Mouse (Mus musculus) MEL (cell line): ENCODE measurements at regions not wholly inside any gene's neighbourhood (a gene's known extent, or its start where the extent isn't known, plus 50 kb on each side); places are given as distances from the start of the nearest gene placed in this dataset.

ENCODE experiments used
- DNase-seq: peaks from one replicate; pipeline ENCODE4 v3.0.0; 2011; ENCODE audit warnings: low read depth, low spot score
- H3K27ac ChIP-seq: 2 replicates; pipeline ENCODE4 v1.5.1; 2012; ENCODE audit warnings: low read depth, mild to moderate bottlenecking, control low read depth, low read length, moderate library complexity; ENCODE audit not compliant: control insufficient read depth
- H3K27me3 ChIP-seq, 2 experiments: fragments of 150-350 bp in 1 of 2; sonication (generic) in 1 of 2; 2 replicates each; pipeline ENCODE4 v1.6.1; 2012; ENCODE audit warnings: low read length in 2 of 2, mild to moderate bottlenecking in 2 of 2, improper control_type of control experiment in 1 of 2, moderate library complexity in 1 of 2; ENCODE audit not compliant: insufficient read depth in 2 of 2, control insufficient read depth in 1 of 2
- H3K36me3 ChIP-seq, 2 experiments: 2 replicates each; pipeline ENCODE4 v1.6.1; 2012 to 2014; ENCODE audit warnings: low read length in 2 of 2, improper control_type of control experiment in 1 of 2, inconsistent platforms in 1 of 2, mild to moderate bottlenecking in 1 of 2; ENCODE audit not compliant: insufficient read depth in 2 of 2, control insufficient read depth in 1 of 2
- H3K4me1 ChIP-seq, 2 experiments: fragments of 150-350 bp in 1 of 2; sonication (generic) in 1 of 2; 2 replicates each; pipeline ENCODE4 v1.6.1; 2012; ENCODE audit warnings: low read length in 2 of 2, improper control_type of control experiment in 1 of 2, mild to moderate bottlenecking in 1 of 2; ENCODE audit not compliant: insufficient read depth in 2 of 2, control insufficient read depth in 1 of 2
- H3K4me3 ChIP-seq, 2 experiments: fragments of 150-350 bp in 1 of 2; sonication (generic) in 1 of 2; 2 replicates each; pipeline ENCODE4 v1.5.1; 2012; ENCODE audit warnings: low read depth in 2 of 2, low read length in 2 of 2, mild to moderate bottlenecking in 2 of 2, moderate library complexity in 2 of 2, control low read depth in 1 of 2, improper control_type of control experiment in 1 of 2; ENCODE audit not compliant: control insufficient read depth in 1 of 2, insufficient read depth in 1 of 2
- H3K79me2 ChIP-seq: 2 replicates; pipeline ENCODE4 v1.6.1; 2012; ENCODE audit warnings: mild to moderate bottlenecking, low read length, moderate library complexity; ENCODE audit not compliant: control insufficient read depth, poor library complexity, insufficient read depth
- H3K9ac ChIP-seq: 2 replicates; pipeline ENCODE4 v1.6.1; 2012; ENCODE audit warnings: low read depth, mild to moderate bottlenecking, control low read depth, low read length, moderate library complexity; ENCODE audit not compliant: control insufficient read depth, poor library complexity, severe bottlenecking
- H3K9me3 ChIP-seq: fragments of 150-350 bp; sonication (generic); replicated peaks from 2 replicates; pipeline ENCODE4 v1.6.1; 2012; ENCODE audit warnings: mild to moderate bottlenecking, low read length, improper control_type of control experiment, moderate library complexity; ENCODE audit not compliant: insufficient read depth
- BHLHE40 ChIP-seq: IDR thresholded peaks from 2 replicates; pipeline ENCODE4 v1.6.1; 2012; ENCODE audit warnings: low read depth, mild to moderate bottlenecking, inconsistent platforms, low read length, improper control_type of control experiment, borderline replicate concordance
- CHD2 ChIP-seq: IDR thresholded peaks from 2 replicates; pipeline ENCODE4 v1.6.1; 2011; ENCODE audit warnings: low read length, improper control_type of control experiment
- E2F4 ChIP-seq: IDR thresholded peaks from 2 replicates; pipeline ENCODE4 v1.6.1; 2011; ENCODE audit warnings: low read depth, low read length, improper control_type of control experiment, borderline replicate concordance
- EP300 ChIP-seq, 2 experiments: IDR thresholded peaks; 2 replicates each; pipeline ENCODE4 v1.6.1; 2011; ENCODE audit warnings: improper control_type of control experiment in 2 of 2, low read length in 2 of 2, low read depth in 1 of 2, mild to moderate bottlenecking in 1 of 2
- ETS1 ChIP-seq: IDR thresholded peaks from 2 replicates; pipeline ENCODE4 v1.6.1; 2012; ENCODE audit warnings: low read depth, mild to moderate bottlenecking, inconsistent platforms, low read length, improper control_type of control experiment, moderate library complexity
- GATA1 ChIP-seq: IDR thresholded peaks from 2 replicates; pipeline ENCODE4 v1.6.1; 2011; ENCODE audit warnings: low read depth, low read length, improper control_type of control experiment
- HCFC1 ChIP-seq: IDR thresholded peaks from 2 replicates; pipeline ENCODE4 v1.6.1; 2012; ENCODE audit warnings: low read depth, mild to moderate bottlenecking, inconsistent platforms, low read length, improper control_type of control experiment, moderate library complexity
- JUND ChIP-seq: IDR thresholded peaks from 2 replicates; pipeline ENCODE4 v1.6.1; 2011; ENCODE audit warnings: low read depth, mild to moderate bottlenecking, improper control_type of control experiment, low read length
- MAX ChIP-seq: IDR thresholded peaks from 2 replicates; pipeline ENCODE4 v1.6.1; 2011; ENCODE audit warnings: low read length, improper control_type of control experiment
- MAZ ChIP-seq: IDR thresholded peaks from 2 replicates; pipeline ENCODE4 v1.6.1; 2012; ENCODE audit warnings: low read depth, mild to moderate bottlenecking, inconsistent platforms, low read length, improper control_type of control experiment
- MEF2A ChIP-seq: IDR thresholded peaks from 2 replicates; pipeline ENCODE4 v1.6.1; 2014; ENCODE audit warnings: low read depth, mild to moderate bottlenecking, inconsistent platforms, low read length, improper control_type of control experiment; ENCODE audit not compliant: poor library complexity, insufficient replicate concordance, severe bottlenecking; ENCODE audit errors: extremely low read depth
- MXI1 ChIP-seq: IDR thresholded peaks from 2 replicates; pipeline ENCODE4 v1.6.1; 2011; ENCODE audit warnings: mild to moderate bottlenecking, low read depth, low read length, improper control_type of control experiment
- POLR2A ChIP-seq, 2 experiments: IDR thresholded peaks; 2 replicates each; pipeline ENCODE4 v1.6.1; 2011 to 2012; ENCODE audit warnings: low read length in 2 of 2, mild to moderate bottlenecking in 2 of 2, control low read depth in 1 of 2, improper control_type of control experiment in 1 of 2, low read depth in 1 of 2, moderate library complexity in 1 of 2; ENCODE audit not compliant: control insufficient read depth in 1 of 2, insufficient read depth in 1 of 2, poor library complexity in 1 of 2
- POLR2AphosphoS2 ChIP-seq: IDR thresholded peaks from 2 replicates; pipeline ENCODE4 v1.6.1; 2011; ENCODE audit warnings: low read length, improper control_type of control experiment
- POLR2AphosphoS5 ChIP-seq: IDR thresholded peaks from 2 replicates; pipeline ENCODE4 v1.6.1; 2012; ENCODE audit warnings: low read depth, borderline replicate concordance, mild to moderate bottlenecking, inconsistent platforms, low read length, moderate library complexity, mixed read lengths
- RAD21 ChIP-seq: IDR thresholded peaks from 2 replicates; pipeline ENCODE4 v1.6.1; 2011; ENCODE audit warnings: mild to moderate bottlenecking, low read depth, low read length, improper control_type of control experiment
- TAL1 ChIP-seq: IDR thresholded peaks from 2 replicates; pipeline ENCODE4 v1.6.1; 2012; ENCODE audit warnings: mild to moderate bottlenecking, inconsistent platforms, low read length, moderate library complexity, mixed read lengths
- USF1 ChIP-seq: IDR thresholded peaks from 2 replicates; pipeline ENCODE4 v1.6.1; 2014; ENCODE audit warnings: low read depth, mild to moderate bottlenecking, inconsistent platforms, low read length, improper control_type of control experiment, moderate library complexity
- USF2 ChIP-seq, 2 experiments: IDR thresholded peaks; 2 replicates each; pipeline ENCODE4 v1.6.1; 2011 to 2012; ENCODE audit warnings: improper control_type of control experiment in 2 of 2, low read length in 2 of 2, borderline replicate concordance in 1 of 2, inconsistent platforms in 1 of 2, low read depth in 1 of 2, mild to moderate bottlenecking in 1 of 2; ENCODE audit not compliant: insufficient read depth in 1 of 2
- ZC3H11A ChIP-seq: IDR thresholded peaks from 2 replicates; pipeline ENCODE4 v1.6.1; 2012; ENCODE audit warnings: low read depth, mild to moderate bottlenecking, inconsistent platforms, low read length, improper control_type of control experiment
- ZMIZ1 ChIP-seq: IDR thresholded peaks from 2 replicates; pipeline ENCODE4 v1.6.1; 2012; ENCODE audit warnings: low read depth, mild to moderate bottlenecking, inconsistent platforms, low read length, improper control_type of control experiment, moderate library complexity
- ZNF384 ChIP-seq: IDR thresholded peaks from 2 replicates; pipeline ENCODE4 v1.6.1; 2012; ENCODE audit warnings: low read depth, mild to moderate bottlenecking, inconsistent platforms, low read length, improper control_type of control experiment

- no peaks in the 10 kb centered on the region for H3K9me3 ChIP-seq
- no peak overlapping the region for H3K4me3 ChIP-seq
- no peak for DNase-seq
- TF ChIP-seq JUND = no peak
- TF ChIP-seq RAD21 = no peak
- TF ChIP-seq USF2 (IDR thresholded peaks at IDR 0.05; ENCODE audit: borderline replicate concordance in 1 of 2, insufficient read depth in 1 of 2, low read depth in 1 of 2, low read length in 2 of 2) = no peak
- no peak for TF ChIP-seq MAZ
- no peak for TF ChIP-seq MXI1
- TF ChIP-seq MAX = no peak
- no peak for TF ChIP-seq POLR2AphosphoS2
- H3K27me3 ChIP-seq = no peaks in the 10 kb centered on the region
- no peak overlapping the region for H3K9ac ChIP-seq
- H3K4me1 ChIP-seq = no peaks in the 10 kb centered on the region
- no peaks in the 10 kb centered on the region for H3K36me3 ChIP-seq
- no peak overlapping the region for H3K27ac ChIP-seq
- no peaks in the 10 kb centered on the region for H3K79me2 ChIP-seq
Observed at GRCm38 (mm10) chr15:69554171-69554570, 3053.5 kb upstream of the Lrrc6 start.

GRCm38 (mm10) chr15:69552062-69552628 lies 3051.4 kb upstream of the Lrrc6 start:
- no peaks in the 10 kb centered on the region for H3K36me3 ChIP-seq
- H3K27ac ChIP-seq = no peak overlapping the region
- H3K9ac ChIP-seq = no peak overlapping the region
- H3K4me3 ChIP-seq = no peak overlapping the region
- DNase-seq = no peak
- H3K4me1 ChIP-seq = no peaks in the 10 kb centered on the region
- no peaks in the 10 kb centered on the region for H3K9me3 ChIP-seq
- H3K79me2 ChIP-seq = no peaks in the 10 kb centered on the region
- H3K27me3 ChIP-seq = no peaks in the 10 kb centered on the region
- TF ChIP-seq ETS1 (no peak), MEF2A (no peak), USF1 (no peak), TAL1 (no peak)
- TF ChIP-seq, all 39 proteins: peak for 0

GRCm38 (mm10) chr15:69551012-69551411 lies 3050.3 kb upstream of the Lrrc6 start:
- H3K4me3 ChIP-seq = no peak overlapping the region
- TF ChIP-seq POLR2AphosphoS5 = no peak
- no peak for TF ChIP-seq USF2 (IDR thresholded peaks at IDR 0.05; ENCODE audit: borderline replicate concordance in 1 of 2, insufficient read depth in 1 of 2, low read depth in 1 of 2, low read length in 2 of 2)
- no peak for TF ChIP-seq ZNF384
- no peak for TF ChIP-seq E2F4
- no peak for TF ChIP-seq CHD2
- TF ChIP-seq POLR2A (IDR thresholded peaks at IDR 0.05; ENCODE audit: control insufficient read depth in 1 of 2, insufficient read depth in 1 of 2, low read depth in 1 of 2, low read length in 2 of 2, poor library complexity in 1 of 2) = no peak
- TF ChIP-seq ZC3H11A = no peak
- no peak for TF ChIP-seq ZMIZ1
- TF ChIP-seq GATA1 = no peak
- no peak for TF ChIP-seq HCFC1
- TF ChIP-seq BHLHE40 = no peak
- no peak for TF ChIP-seq EP300 (IDR thresholded peaks at IDR 0.05; ENCODE audit: low read depth in 1 of 2, low read length in 2 of 2)
- TF ChIP-seq, all 39 proteins: peak for 0
- no peaks in the 10 kb centered on the region for H3K27me3 ChIP-seq

More at GRCm38 (mm10) chr15:69551012-69551411, 3050.3 kb upstream of the Lrrc6 start:
- no peaks in the 10 kb centered on the region for H3K79me2 ChIP-seq
- no peaks in the 10 kb centered on the region for H3K4me1 ChIP-seq
- no peak overlapping the region for H3K9ac ChIP-seq
- H3K36me3 ChIP-seq = no peaks in the 10 kb centered on the region
- no peaks in the 10 kb centered on the region for H3K9me3 ChIP-seq
- no peak for DNase-seq
- no peak overlapping the region for H3K27ac ChIP-seq
